Mouse (Mus musculus) MN1 (cell line): Measurements from ENCODE around the gene Trpc5.

Experiments
- DNase-seq: peaks from one replicate; pipeline ENCODE4 v3.0.0-alpha.2; 2016; ENCODE audit warnings: low spot score

Trpc5 gene

GRCm38 (mm10) chrX:144335332-144336015, 352.5 kb downstream of the Trpc5 start:
- no peak for DNase-seq
